ENCODE assay signal across 8 mouse cellular contexts in the genomic region with DNA sequence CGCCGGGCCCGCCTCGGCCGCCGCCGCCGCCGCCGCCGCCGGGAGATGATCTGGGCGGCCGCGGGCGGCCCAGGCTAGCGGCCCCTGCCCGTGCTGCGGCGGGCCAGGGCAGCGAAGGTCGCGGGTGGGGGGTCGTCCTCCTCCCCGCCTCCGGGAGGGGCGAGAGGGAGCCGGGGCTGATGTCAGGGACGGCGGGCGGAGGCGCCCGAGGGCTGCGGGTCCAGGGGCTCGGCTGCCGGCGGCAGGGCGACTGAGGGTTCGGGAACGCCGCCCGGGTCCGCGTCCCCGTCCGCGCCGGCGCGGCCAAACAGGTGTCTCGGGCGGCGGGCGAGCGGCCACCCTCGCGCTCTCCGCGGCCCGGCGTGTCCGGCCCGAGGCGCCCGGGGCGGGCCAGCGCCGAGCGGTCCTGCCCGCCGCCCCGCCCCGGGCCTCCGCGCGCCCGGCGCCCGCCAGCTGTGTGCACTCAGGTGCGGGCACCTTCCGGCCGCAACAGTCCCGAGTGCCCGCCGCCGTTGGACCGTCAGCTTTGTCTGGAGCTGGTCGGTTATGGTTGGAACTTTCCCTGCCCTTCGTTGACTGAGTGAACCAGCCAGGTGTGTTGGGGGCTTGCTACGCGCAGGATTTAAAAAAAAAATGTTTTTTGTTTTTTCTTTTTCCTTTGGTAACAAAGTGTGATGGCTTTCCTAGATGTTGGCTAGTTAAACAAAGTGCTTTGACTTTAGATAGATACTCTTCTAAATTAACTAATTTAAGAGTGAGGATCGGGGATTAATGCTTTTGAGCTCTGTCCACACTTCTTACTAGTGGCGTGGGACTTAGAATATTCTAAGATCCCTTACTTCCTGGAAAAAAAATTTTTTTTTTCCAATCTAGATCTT. TPM values are rescaled to one million over a fixed set of nuclear protein-coding genes. Genes with fewer than 3 reads are reported as not detected.
A peak's percentile ranks its signal among the peaks of the same experiment; 100 is the strongest.
DNase-seq lines count a peak whose midpoint lies in the region; ATAC-seq and TF ChIP-seq lines count a peak whose summit lies in the region.

TSS of gene C1galt1 (plus strand) at position 41 of the 878 bp plus-strand sequence.

- no peak for DNase-seq in layer of hippocampus, adult 2 months (ENCODE audit: low spot score in 2 of 2)
- no peak for DNase-seq in layer of hippocampus, adult 11-12 months (ENCODE audit: low spot score)
- DNase-seq in adrenal gland, postnatal 4 days (ENCODE audit: low spot score in 2 of 2), result peak; percentile 14 to 20
- peak; percentile 71 for DNase-seq in gastrocnemius, postnatal 10 days
- DNase-seq in liver, adult 2 months (ENCODE audit: extremely low read depth, low read depth, low spot score), result no peak
- DNase-seq in midbrain, postnatal 0 days (ENCODE audit: low spot score), result no peak
- peak; percentile 71 for DNase-seq in thymus, postnatal 25 days

- H3K4me1 ChIP-seq in intestine, embryonic 15.5 days (replicated peaks), result peaks cover 3% of the 10 kb centered on the region; the same call in 1 of the 2 replicates
- peaks cover 17% of the 10 kb centered on the region for H3K4me1 ChIP-seq in liver, adult 2 months (ENCODE audit: control insufficient read depth, insufficient read depth, low read length)
- H3K4me1 ChIP-seq in midbrain, postnatal 0 days (ENCODE audit: insufficient read depth, low read length), result peaks cover 8% of the 10 kb centered on the region

- peaks cover 17% of the 10 kb centered on the region for H3K79me2 ChIP-seq in liver, adult 2 months (ENCODE audit: control insufficient read depth, insufficient read depth, low read length)

- peak within 1 kb of the TSS; percentile 58 for H3K4me2 ChIP-seq in intestine, embryonic 15.5 days (replicated peaks)
- H3K4me2 ChIP-seq in midbrain, postnatal 0 days (ENCODE audit: low read depth, low read length, poor library complexity, severe bottlenecking), result peak within 1 kb of the TSS; percentile 64

- H3K36me3 ChIP-seq in intestine, embryonic 15.5 days, result no peaks in the 10 kb centered on the region
- H3K36me3 ChIP-seq in liver, adult 2 months (ENCODE audit: control insufficient read depth, insufficient read depth, low read length), result no peaks in the 10 kb centered on the region
- no peaks in the 10 kb centered on the region for H3K36me3 ChIP-seq in midbrain, postnatal 0 days (ENCODE audit: insufficient read depth, low read length)

- peak within 1 kb of the TSS; percentile 75 for H3K4me3 ChIP-seq in layer of hippocampus, adult 2 months
- peak within 1 kb of the TSS; percentile 92 for H3K4me3 ChIP-seq in intestine, embryonic 15.5 days (replicated peaks)
- peak within 1 kb of the TSS; percentile 94 for H3K4me3 ChIP-seq in liver, adult 2 months (ENCODE audit: insufficient read depth, low read depth, low read length)
- peak within 1 kb of the TSS; percentile 86 for H3K4me3 ChIP-seq in midbrain, postnatal 0 days (ENCODE audit: low read depth, low read length)

- peak; percentile 81 for ATAC-seq in intestine, embryonic 15.5 days
- ATAC-seq in midbrain, postnatal 0 days (ENCODE audit: low FRiP score), result peak; percentile 71

- WGBS in intestine, embryonic 15.5 days, result under 1% methylated on average over 86 of the region's 93 CpGs
- WGBS in liver, adult 2 months, result under 1% methylated on average over 85 of the region's 93 CpGs
- under 1% methylated on average over 32 of the region's 93 CpGs for WGBS in midbrain, postnatal 0 days

- TF ChIP-seq POLR2A in liver, adult 2 months (IDR thresholded peaks at IDR 0.05; ENCODE audit: extremely low read depth, insufficient read depth, low read length), result 0 out of 2 replicates have a peak, but pooled peaks have one; percentile 42

- TF ChIP-seq CTCF in layer of hippocampus, adult 2 months (conservative IDR thresholded peaks at IDR 0.05), result no peak
- TF ChIP-seq CTCF in liver, adult 2 months (IDR thresholded peaks at IDR 0.05; ENCODE audit: low read depth, low read length), result no peak
- no peak for TF ChIP-seq CTCF in midbrain, postnatal 0 days (IDR thresholded peaks at IDR 0.05)

- H3K27ac ChIP-seq in layer of hippocampus, adult 2 months, result peak within 1 kb of the TSS; percentile 96
- peak within 1 kb of the TSS; percentile 89 for H3K27ac ChIP-seq in intestine, embryonic 15.5 days
- H3K27ac ChIP-seq in liver, adult 2 months (replicated peaks; ENCODE audit: insufficient read depth, low read depth, low read length), result peak within 1 kb of the TSS; percentile 89
- peak within 1 kb of the TSS; percentile 92 for H3K27ac ChIP-seq in midbrain, postnatal 0 days (ENCODE audit: low read depth, low read length)

- H3K9ac ChIP-seq in intestine, embryonic 15.5 days, result peak within 1 kb of the TSS; percentile 84
- H3K9ac ChIP-seq in liver, adult 2 months (ENCODE audit: low read depth, low read length), result peak within 1 kb of the TSS; percentile 99
- peak within 1 kb of the TSS; percentile 91 for H3K9ac ChIP-seq in midbrain, postnatal 0 days (replicated peaks; ENCODE audit: low read length, poor library complexity, severe bottlenecking)

- H3K9me3 ChIP-seq in intestine, embryonic 15.5 days, result no peaks in the 10 kb centered on the region
- no peaks in the 10 kb centered on the region for H3K9me3 ChIP-seq in midbrain, postnatal 0 days (ENCODE audit: low read length)

- no peaks in the 10 kb centered on the region for H3K27me3 ChIP-seq in intestine, embryonic 15.5 days (replicated peaks)
- H3K27me3 ChIP-seq in liver, adult 2 months (ENCODE audit: control insufficient read depth, insufficient read depth, low read length), result no peaks in the 10 kb centered on the region
- no peaks in the 10 kb centered on the region for H3K27me3 ChIP-seq in midbrain, postnatal 0 days (ENCODE audit: insufficient read depth, low read length)

RNA-seq across cellular contexts. Expression of gene C1galt1, which starts in this region (rescaled TPM):
- 1 to 10 TPM; 9.2 to 9.5 TPM for total RNA-seq in layer of hippocampus, adult 2 months (2021)
- total RNA-seq in adrenal gland, postnatal 4 days (2021), result 10 to 100 TPM; 22.3 to 24.6 TPM
- total RNA-seq in gastrocnemius, postnatal 10 days (2021), result 10 to 100 TPM; 13.5 to 15.8 TPM
- polyA plus RNA-seq in intestine, embryonic 15.5 days (2015; fragmentation: Nextera tagmentation; extraction: Ambion mirVana), result 5.3 and 5.9 TPM in 2 replicates
- 29.8 and 31.7 TPM in 2 replicates for total RNA-seq in liver, adult 2 months (2014; rRNA removed)
- 4.7 and 5.1 TPM in 2 replicates for polyA plus RNA-seq in liver, adult 2 months (2012; rRNA removed)
- 16.8 and 19.9 TPM in 2 replicates for total RNA-seq in midbrain, postnatal 0 days (2014; rRNA removed)
- polyA plus RNA-seq in midbrain, postnatal 0 days (2015; fragmentation: Nextera tagmentation; extraction: Ambion mirVana), result 1.4 and 1.5 TPM in 2 replicates

Comparison
In these comparisons a context has a peak if more than half of its experiments do, and no peak if none do; other contexts are left out.
1. DNase-seq: peak in adrenal gland, postnatal 4 days (2 of 2), gastrocnemius, postnatal 10 days (single experiment) and thymus, postnatal 25 days (single experiment); none in layer of hippocampus, adult 2 months (0 of 2), layer of hippocampus, adult 11-12 months (single experiment), liver, adult 2 months (single experiment) and midbrain, postnatal 0 days (single experiment).
2. Peak in every context shown above with its lines, with median percentiles within 50 percentile points of each other: H3K27ac ChIP-seq, H3K4me3 ChIP-seq and H3K9ac ChIP-seq.